Mouse (Mus musculus) liver, postnatal 0 days (tissue): ENCODE measurements around the gene Gm20388. TPM values are rescaled to one million over a fixed set of nuclear protein-coding genes. Genes with fewer than 3 reads are reported as not detected.
A peak's percentile ranks its signal among the peaks of the same experiment; 100 is the strongest.

Experiments used
- ATAC-seq: fragments of 200-750 bp; cut with Nextera tagmentation; 2 replicates; pipeline ENCODE4 v1.8.0; 2017; ENCODE audit warnings: mild to moderate bottlenecking, moderate library complexity
- DNase-seq: peaks from one replicate; pipeline ENCODE4 v3.0.0-alpha.2; 2016
- H3K27ac ChIP-seq: fragments of 300-500 bp; sonication (generic); 2 replicates; pipeline ENCODE4 v1.5.1; 2014; ENCODE audit warnings: antibody characterized with exemption, moderate library complexity, mild to moderate bottlenecking, low read depth
- H3K27me3 ChIP-seq: fragments of 300-500 bp; sonication (generic); 2 replicates; pipeline ENCODE4 v1.6.1; 2014; ENCODE audit warnings: low read length, control low read depth, mixed read lengths; ENCODE audit not compliant: insufficient read depth
- H3K36me3 ChIP-seq: fragments of 300-500 bp; sonication (generic); replicated peaks from 2 replicates; pipeline ENCODE4 v1.6.1; 2014; ENCODE audit warnings: mild to moderate bottlenecking, control low read depth, low read length, moderate library complexity, mixed read lengths; ENCODE audit not compliant: insufficient read depth
- H3K4me1 ChIP-seq: fragments of 300-500 bp; sonication (generic); 2 replicates; pipeline ENCODE4 v1.6.1; 2014; ENCODE audit warnings: antibody characterized with exemption, mild to moderate bottlenecking, control low read depth; ENCODE audit not compliant: insufficient read depth
- H3K4me2 ChIP-seq: fragments of 300-500 bp; sonication (generic); 2 replicates; pipeline ENCODE4 v1.6.1; 2014; ENCODE audit warnings: low read depth, mild to moderate bottlenecking, low read length, moderate library complexity, mixed read lengths
- H3K4me3 ChIP-seq: fragments of 300-500 bp; sonication (generic); 2 replicates; pipeline ENCODE4 v1.5.1; 2014; ENCODE audit warnings: low read depth, low read length
- H3K9ac ChIP-seq: fragments of 300-500 bp; sonication (generic); replicated peaks from 2 replicates; pipeline ENCODE4 v1.6.1; 2014; ENCODE audit warnings: mild to moderate bottlenecking, moderate library complexity
- H3K9me3 ChIP-seq: fragments of 300-500 bp; sonication (generic); 2 replicates; pipeline ENCODE4 v1.6.1; 2016; ENCODE audit warnings: mild to moderate bottlenecking, control low read depth, low read length, mixed read lengths
- CTCF ChIP-seq: sonication (generic); IDR thresholded peaks from 2 replicates; pipeline ENCODE4 v1.5.1; 2016; ENCODE audit warnings: antibody characterized with exemption, low read depth
- EP300 ChIP-seq: IDR thresholded peaks from 2 replicates; pipeline ENCODE4 v1.6.1; 2016; ENCODE audit warnings: antibody characterized with exemption, low read depth, mild to moderate bottlenecking
- WGBS: fragments of 180-500 bp; shearing (Covaris S2); extraction: QIAGEN DNeasy Blood & Tissue Kit; methylation state at CpG from one replicate; pipeline ENCODE4 v1.1.7; 2014; ENCODE audit not compliant: insufficient replicate concordance; 5-methylcytosine and 5-hydroxymethylcytosine counted together
- polyA plus RNA-seq: library from polyadenylated mRNA; unstranded; fragments of >200 nt; fragmentation: Nextera tagmentation; extraction: Ambion mirVana; gene quantifications from 2 replicates; pipeline ENCODE4 v1.2.1, GENCODE M21; 2015

Gm20388 gene
- polyA plus RNA-seq, 1 experiment from 2014 or later = not detected

DNA sequence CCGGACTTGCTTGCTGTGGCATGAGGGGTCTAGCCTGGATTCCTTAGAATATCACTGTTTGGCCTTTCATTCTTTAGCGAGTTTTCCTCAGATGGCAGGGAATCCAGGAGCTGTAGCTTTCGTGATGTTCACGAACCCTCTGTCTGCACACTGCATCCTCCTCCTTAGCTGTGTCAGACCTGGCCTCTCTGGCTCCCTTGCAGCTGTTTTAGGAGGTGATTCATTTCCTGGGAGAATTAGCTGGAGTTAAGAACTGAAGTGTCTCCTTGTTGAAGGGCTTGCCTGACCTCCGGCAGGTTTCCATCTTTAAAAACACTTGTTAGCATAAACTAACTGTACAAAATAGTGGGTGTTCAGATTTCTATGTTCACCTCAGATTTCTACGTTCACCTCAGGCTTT is 4343.3 kb downstream of the Gm20388 start:
- H3K4me2 ChIP-seq = no peak overlapping the region
- 83% methylated on average over 6 of the region's 6 CpGs for WGBS
- no peak overlapping the region for H3K27ac ChIP-seq
- no peak for ATAC-seq
- no peaks in the 10 kb centered on the region for H3K27me3 ChIP-seq
- H3K9ac ChIP-seq = no peak overlapping the region
- H3K9me3 ChIP-seq = no peaks in the 10 kb centered on the region
- H3K4me1 ChIP-seq = peaks cover 33% of the 10 kb centered on the region
- no peak overlapping the region for H3K4me3 ChIP-seq
- TF ChIP-seq EP300 = no peak
- no peak for TF ChIP-seq CTCF
- no peaks in the 10 kb centered on the region for H3K36me3 ChIP-seq
- no peak for DNase-seq

DNA sequence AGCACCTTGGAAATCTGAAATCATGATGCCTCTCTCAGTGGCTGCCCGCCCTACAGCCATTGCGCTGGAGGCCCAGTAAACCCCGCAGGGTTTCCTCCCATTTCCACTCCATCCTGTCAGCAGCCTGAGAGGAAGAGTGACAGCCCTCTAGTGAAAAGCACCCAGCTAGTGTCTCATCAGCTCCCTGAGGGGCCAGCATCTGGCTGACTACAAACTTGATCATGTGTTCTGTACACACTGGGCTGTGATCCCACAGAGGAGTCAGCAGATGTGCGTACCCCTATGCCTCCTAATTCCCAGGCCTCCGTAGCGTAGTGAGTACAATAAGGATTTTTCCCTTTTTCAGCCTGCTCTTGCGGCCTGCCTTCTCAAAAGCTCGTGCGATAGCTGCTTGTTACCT is 4346.2 kb downstream of the Gm20388 start:
- Histone ChIP-seq H3K27me3 (no peaks in the 10 kb centered on the region), H3K4me1 (peaks cover 23% of the 10 kb centered on the region), H3K4me3 (no peak overlapping the region), H3K36me3 (no peaks in the 10 kb centered on the region), H3K9me3 (no peaks in the 10 kb centered on the region), H3K4me2 (no peak overlapping the region), H3K9ac (no peak overlapping the region), H3K27ac (no peak overlapping the region)
- ATAC-seq (no peak), DNase-seq (no peak)
- TF ChIP-seq CTCF = no peak
- no peak for TF ChIP-seq EP300
- 74% methylated on average over 9 of the region's 9 CpGs for WGBS

DNA sequence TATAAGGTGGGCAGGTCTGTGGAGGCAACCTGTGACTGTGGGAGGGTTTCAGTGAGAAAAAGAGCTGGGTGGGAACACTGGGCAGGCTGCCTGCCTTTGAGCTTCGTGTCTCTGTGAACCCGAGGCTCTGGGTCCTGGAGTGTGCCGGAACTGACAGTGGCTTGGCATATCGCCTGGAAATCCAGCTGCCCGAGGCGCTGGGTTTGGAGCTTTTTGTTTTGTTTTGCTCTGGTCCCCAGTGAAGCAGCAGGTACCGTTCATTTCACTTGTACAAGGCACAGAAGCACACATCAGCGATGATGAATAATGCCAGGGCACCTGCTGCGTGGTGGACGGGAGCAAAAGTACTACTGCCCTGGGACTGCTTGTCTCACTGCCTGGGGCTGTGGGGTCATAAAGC is 4346.7 kb downstream of the Gm20388 start:
- no peak overlapping the region for H3K4me2 ChIP-seq
- peaks cover 18% of the 10 kb centered on the region for H3K4me1 ChIP-seq
- no peak overlapping the region for H3K4me3 ChIP-seq
- ATAC-seq (peak; percentile 25; the same call in 1 of the 2 replicates), DNase-seq (peak; percentile 48)
- no peaks in the 10 kb centered on the region for H3K9me3 ChIP-seq
- no peaks in the 10 kb centered on the region for H3K27me3 ChIP-seq
- WGBS = 62% methylated on average over 10 of the region's 10 CpGs
- no peaks in the 10 kb centered on the region for H3K36me3 ChIP-seq
- no peak overlapping the region for H3K27ac ChIP-seq
- no peak overlapping the region for H3K9ac ChIP-seq
- TF ChIP-seq EP300 (no peak), CTCF (no peak)

DNA sequence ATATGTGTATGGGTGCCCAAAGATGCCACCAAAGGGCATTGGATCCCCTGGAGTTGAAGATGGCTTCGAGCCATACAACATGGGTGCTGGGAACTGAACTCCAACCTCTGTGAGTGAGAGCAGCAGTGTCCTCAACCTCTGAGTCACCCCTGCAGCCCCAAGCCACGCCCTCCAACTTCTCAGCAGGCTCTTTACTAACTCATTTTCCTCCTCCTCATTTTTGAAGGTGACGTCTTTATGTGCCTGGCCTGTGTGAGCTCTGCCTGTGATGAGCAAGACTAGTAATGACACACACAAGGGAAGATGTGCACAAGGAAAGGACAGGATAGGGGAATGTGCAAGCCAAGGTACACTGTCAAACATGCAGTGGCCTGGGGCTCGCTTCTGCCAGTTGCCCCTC is 4348.5 kb downstream of the Gm20388 start:
- no peak overlapping the region for H3K9ac ChIP-seq
- no peaks in the 10 kb centered on the region for H3K9me3 ChIP-seq
- H3K36me3 ChIP-seq = no peaks in the 10 kb centered on the region; the same call in 1 of the 2 replicates
- TF ChIP-seq CTCF = no peak
- no peak for TF ChIP-seq EP300
- no peaks in the 10 kb centered on the region for H3K27me3 ChIP-seq
- no peak overlapping the region for H3K4me2 ChIP-seq
- peaks cover 29% of the 10 kb centered on the region for H3K4me1 ChIP-seq
- H3K4me3 ChIP-seq = no peak overlapping the region
- ATAC-seq (no peak), DNase-seq (no peak)
- WGBS = 68% methylated on average over 4 of the region's 4 CpGs
- no peak overlapping the region for H3K27ac ChIP-seq

DNA sequence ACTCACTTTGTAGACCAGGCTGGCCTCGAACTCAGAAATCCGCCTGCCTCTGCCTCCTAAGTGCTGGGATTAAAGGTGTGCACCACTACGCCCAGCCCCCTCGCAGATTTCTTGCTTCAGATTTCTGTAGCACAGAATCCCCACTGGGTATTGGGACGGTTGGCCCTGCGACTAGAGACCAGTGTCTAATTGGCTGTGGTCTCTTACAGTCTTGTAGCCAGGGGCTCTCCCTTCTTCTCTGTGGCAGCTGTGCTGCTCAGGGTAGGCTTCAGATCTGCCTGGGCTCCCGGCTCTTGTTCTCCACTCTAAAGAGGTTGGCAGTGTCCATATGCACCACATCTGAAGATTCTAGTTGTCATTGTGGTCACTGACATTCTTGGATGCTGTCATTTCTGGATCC is 4349.3 kb downstream of the Gm20388 start:
- H3K4me2 ChIP-seq = no peak overlapping the region
- no peak for DNase-seq
- no peaks in the 10 kb centered on the region for H3K27me3 ChIP-seq
- H3K27ac ChIP-seq = no peak overlapping the region
- H3K36me3 ChIP-seq = no peaks in the 10 kb centered on the region; the same call in 1 of the 2 replicates
- 71% methylated on average over 7 of the region's 7 CpGs for WGBS
- 0 out of 2 replicates have a peak, but pooled peaks have one; percentile 9 for ATAC-seq
- H3K4me1 ChIP-seq = peaks cover 37% of the 10 kb centered on the region
- no peak overlapping the region for H3K4me3 ChIP-seq
- H3K9ac ChIP-seq = no peak overlapping the region
- H3K9me3 ChIP-seq = no peaks in the 10 kb centered on the region
- TF ChIP-seq CTCF (no peak), EP300 (no peak)

DNA sequence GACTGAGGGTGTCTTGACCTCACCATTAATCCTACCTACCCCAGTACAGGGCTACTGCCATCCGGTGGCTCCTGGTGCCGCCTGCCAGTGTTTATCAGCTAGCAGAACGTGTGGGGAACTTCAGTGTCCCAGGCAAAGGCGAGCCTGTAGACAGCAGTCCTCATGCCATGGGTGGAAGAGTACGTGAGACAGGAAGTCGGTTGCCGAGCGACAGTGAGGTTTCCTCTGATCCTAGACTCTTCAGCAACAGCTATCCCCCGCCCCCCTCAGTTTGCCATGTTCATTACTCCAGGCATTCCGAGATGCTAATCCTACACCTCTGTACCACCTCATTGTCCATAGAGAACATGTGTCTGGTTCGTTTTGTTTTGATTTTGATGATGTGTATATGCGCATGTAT is 4349.7 kb downstream of the Gm20388 start:
- TF ChIP-seq EP300 (no peak), CTCF (no peak)
- 35% methylated on average over 12 of the region's 12 CpGs for WGBS
- no peaks in the 10 kb centered on the region; the same call in 1 of the 2 replicates for H3K36me3 ChIP-seq
- H3K27me3 ChIP-seq = no peaks in the 10 kb centered on the region
- ATAC-seq (peak; percentile 34; the same call in 1 of the 2 replicates), DNase-seq (no peak)
- peaks cover 40% of the 10 kb centered on the region for H3K4me1 ChIP-seq
- no peak overlapping the region for H3K9ac ChIP-seq
- H3K9me3 ChIP-seq = no peaks in the 10 kb centered on the region
- H3K27ac ChIP-seq = no peak overlapping the region
- no peak overlapping the region for H3K4me2 ChIP-seq
- no peak overlapping the region for H3K4me3 ChIP-seq

DNA sequence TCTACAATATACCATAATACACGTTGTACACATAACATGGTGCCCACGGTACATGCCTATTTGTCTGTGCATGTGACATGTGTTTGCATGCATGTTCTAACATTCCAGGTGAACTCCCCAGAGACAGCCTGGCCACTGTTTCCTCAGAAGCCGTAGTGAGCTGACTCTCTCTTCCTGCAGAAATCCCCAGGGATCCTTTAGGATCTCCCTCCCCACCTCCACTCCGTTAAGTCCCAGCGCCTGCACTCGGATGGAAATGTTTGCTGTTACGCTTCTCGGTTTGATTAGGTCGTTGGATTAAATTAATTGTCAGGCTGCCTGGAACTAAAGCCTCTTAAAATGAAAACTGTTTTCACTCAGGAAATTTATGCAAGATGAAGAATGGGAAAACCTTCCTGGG is 4352.4 kb downstream of the Gm20388 start:
- H3K27ac ChIP-seq = no peak overlapping the region
- no peaks in the 10 kb centered on the region for H3K27me3 ChIP-seq
- H3K4me1 ChIP-seq = peaks cover 53% of the 10 kb centered on the region
- H3K9ac ChIP-seq = no peak overlapping the region
- no peak overlapping the region for H3K4me3 ChIP-seq
- no peak for TF ChIP-seq CTCF
- no peak for TF ChIP-seq EP300
- 78% methylated on average over 9 of the region's 9 CpGs for WGBS
- H3K4me2 ChIP-seq = no peak overlapping the region
- no peak for ATAC-seq
- no peaks in the 10 kb centered on the region; the same call in 1 of the 2 replicates for H3K36me3 ChIP-seq
- H3K9me3 ChIP-seq = no peaks in the 10 kb centered on the region
- no peak for DNase-seq
